Mouse (Mus musculus) E14TG2a.4 (cell line): ENCODE measurements at regions not wholly inside any gene's neighbourhood (a gene's known extent, or its start where the extent isn't known, plus 50 kb on each side); places are given as distances from the start of the nearest gene placed in this dataset.

Experiments used
- CTCF ChIP-seq: conservative IDR thresholded peaks from 2 replicates; pipeline ENCODE4 v1.5.1; 2014; ENCODE audit warnings: low read length
- NANOG ChIP-seq: IDR thresholded peaks from 2 replicates; pipeline ENCODE4 v1.6.1; 2014; ENCODE audit warnings: borderline replicate concordance, low read length, mixed read lengths
- POU5F1 ChIP-seq: IDR thresholded peaks from 2 replicates; pipeline ENCODE4 v1.6.1; 2014; ENCODE audit warnings: low read length, borderline replicate concordance

GRCm38 (mm10) chr5:134799911-134800310 lies 52.8 kb upstream of the Eln start:
- TF ChIP-seq CTCF (no peak), NANOG (no peak), POU5F1 (no peak)
